Mouse (Mus musculus) cortical plate, adult 2 months (tissue): ENCODE results near the gene Cdh24.

Experiments
- CTCF ChIP-seq: fragments of 200-500 bp; IDR thresholded peaks from 2 replicates; pipeline ENCODE4 v1.5.1; 2011; ENCODE audit warnings: mild to moderate bottlenecking, control low read depth, low read length; ENCODE audit not compliant: insufficient read depth; ENCODE audit errors: extremely low read depth
- POLR2A ChIP-seq: fragments of 200-500 bp; IDR thresholded peaks from 2 replicates; pipeline ENCODE4 v1.6.1; 2011; ENCODE audit warnings: mild to moderate bottlenecking, low read length, control low read depth; ENCODE audit not compliant: insufficient read depth; ENCODE audit errors: extremely low read depth

- TF ChIP-seq CTCF (no peak), POLR2A (no peak)
Observed at GRCm38 (mm10) chr14:54591056-54591455, 50.1 kb downstream of the Cdh24 start.
